Mouse (Mus musculus) frontal cortex, adult 2 months (tissue): ENCODE results near the gene Tm2d3. TPM values are rescaled to one million over a fixed set of nuclear protein-coding genes. Genes with fewer than 3 reads are reported as not detected.
A peak's percentile ranks its signal among the peaks of the same experiment; 100 is the strongest.

Source experiments
- DNase-seq, 2 experiments: peaks; one replicate each; pipeline ENCODE4 v3.0.0; 2022; ENCODE audit warnings: low spot score in 1 of 2; ENCODE audit errors: extremely low spot score in 1 of 2
- polyA plus RNA-seq: library from polyadenylated mRNA; depleted of rRNA; stranded (reverse); fragments of >200 nt; gene quantifications from 2 replicates; pipeline ENCODE4 v1.2.3, GENCODE M21; 2012; rRNA removed

The Tm2d3 gene
- polyA plus RNA-seq, 1 experiment, result 99.7 TPM

DNA sequence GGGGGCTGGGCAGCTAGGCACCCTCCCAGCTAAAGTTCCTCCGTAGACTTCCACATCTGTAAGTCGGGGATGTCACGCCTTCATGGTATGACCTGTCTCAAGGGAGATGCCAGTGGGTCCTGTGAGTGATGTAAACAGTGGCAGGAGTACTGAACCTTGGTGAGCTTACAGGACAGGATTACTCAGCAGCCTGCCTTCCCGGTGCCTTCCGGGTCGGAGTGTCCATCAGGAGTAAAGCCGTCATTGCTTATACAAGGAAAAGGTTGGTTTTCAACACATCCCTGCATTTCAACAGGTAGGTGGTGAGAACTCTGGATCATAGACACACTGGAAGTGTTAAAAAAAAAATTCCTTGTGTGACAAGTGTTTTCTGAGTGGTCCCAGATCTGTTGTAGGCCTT, 11.1 kb downstream of the Tm2d3 start:
- DNase-seq, result no peak

DNA sequence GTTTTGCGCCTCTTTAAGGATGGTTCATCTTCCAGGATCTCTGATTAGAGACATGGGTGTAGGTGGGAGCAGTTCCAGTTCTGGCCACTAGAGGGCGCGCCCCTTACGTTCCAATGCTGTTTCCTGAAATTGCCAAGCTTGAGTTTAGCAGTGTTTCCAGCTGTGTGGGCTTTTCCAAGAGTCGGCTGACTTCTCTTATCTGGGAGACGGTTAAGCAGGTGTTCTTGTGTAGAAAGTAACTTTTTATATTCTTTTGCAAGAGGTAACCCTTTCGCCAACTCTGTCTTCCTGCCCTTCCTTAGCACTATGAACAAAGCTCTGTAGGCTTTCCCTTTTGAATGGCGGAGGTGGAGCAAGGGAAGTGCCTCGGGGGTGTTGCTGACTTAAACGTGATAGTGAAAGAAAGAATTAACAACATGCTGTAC, 13.9 kb downstream of the Tm2d3 start:
- DNase-seq, result peak; percentile 55 to 94

DNA sequence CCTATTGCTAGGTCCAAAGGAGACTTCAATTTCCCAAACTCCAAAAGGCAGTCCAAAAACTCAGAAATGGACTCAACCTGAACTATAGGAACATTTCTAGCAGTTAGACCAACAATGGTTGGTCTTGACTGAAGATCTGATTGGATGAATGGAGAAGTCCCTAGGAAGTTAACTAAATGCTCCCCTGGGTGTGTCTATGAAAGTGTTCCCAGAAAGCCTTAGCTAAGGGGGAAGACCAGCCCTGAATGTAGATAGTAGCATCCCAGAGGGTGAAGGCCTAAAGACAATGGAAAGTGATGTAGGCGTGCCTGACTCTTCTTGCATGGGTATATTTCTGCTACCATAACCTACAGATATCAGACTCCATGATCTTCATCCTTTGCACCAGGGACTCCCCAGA, 17.5 kb downstream of the Tm2d3 start:
- DNase-seq, result no peak

DNA sequence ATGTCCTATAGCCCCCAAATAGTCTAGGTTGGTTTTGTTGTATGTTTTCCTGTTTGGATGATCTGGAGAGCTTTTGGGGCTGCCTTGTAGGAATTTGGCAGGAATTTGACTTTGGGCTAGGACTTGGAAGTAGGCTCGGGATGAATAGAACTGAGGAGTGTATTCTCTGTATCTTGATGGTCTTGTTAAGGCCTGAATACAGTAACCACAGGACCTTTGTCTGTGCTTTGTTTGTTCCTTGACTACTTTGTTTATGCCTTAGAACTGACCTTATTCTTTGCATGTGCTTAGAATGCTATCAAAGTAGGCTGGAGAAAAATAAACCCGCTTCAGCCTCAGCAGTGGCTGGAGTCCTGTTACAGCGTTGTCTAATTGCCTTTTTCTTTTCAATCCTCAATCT, 19.3 kb downstream of the Tm2d3 start:
- DNase-seq, result no peak

DNA sequence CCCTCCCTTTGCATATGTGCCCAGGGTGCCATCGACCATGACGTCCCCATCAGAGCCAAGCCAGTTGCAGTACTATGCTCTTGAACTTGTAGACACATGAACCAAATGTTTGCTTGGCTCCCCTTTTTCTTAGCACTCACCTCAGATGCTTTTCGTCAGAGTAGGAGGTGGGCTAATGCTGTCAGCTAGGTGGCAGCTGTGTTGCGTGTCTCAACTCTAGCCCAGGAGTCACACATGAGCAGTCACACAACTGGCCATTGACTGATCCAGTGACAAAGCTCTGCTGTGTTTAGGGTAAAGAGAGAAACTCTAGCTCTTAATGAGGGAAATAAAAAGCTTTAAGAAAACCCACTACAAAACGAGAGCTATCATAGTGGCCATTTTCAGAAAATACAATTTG, 22.8 kb downstream of the Tm2d3 start:
- DNase-seq, result no peak

DNA sequence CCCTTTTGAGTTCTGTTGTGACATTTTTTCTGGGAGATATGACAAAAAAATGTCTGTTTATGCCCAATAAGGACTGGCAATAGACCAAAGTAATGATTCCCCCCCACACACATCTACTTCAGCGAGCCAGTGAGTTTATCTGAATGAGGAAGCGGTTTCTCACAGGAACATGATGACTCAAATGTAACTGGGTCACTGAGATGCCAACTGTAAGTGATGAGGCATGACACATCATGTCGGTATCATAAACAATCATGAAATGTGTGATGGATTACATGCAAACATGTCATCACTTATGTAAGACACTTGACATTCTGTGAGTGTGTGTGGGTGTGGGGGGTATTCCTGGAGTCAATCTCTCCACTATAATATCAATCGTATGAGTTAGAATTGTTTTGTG, 23.3 kb downstream of the Tm2d3 start:
- peak in 1 of 2 experiments; percentile 11 for DNase-seq

DNA sequence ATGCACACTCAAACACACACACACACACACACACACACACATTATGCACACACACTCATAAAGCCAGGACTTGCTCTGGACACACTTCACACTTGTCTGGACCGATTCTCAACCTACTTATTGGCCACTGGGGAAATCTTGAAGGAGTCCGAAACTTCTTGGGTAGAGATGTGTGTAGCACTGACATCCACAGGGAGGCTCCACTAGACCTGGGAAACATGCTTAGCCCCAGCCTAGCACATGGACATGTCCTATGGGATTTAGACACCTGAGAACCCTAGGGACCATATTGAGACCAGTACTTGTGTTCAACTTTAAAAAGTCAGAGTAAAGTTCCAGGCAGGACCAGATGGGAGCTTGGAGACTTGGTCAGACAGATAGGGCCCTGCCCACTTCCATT, 43.1 kb downstream of the Tm2d3 start:
- peak in 1 of 2 experiments; percentile 20 for DNase-seq

DNA sequence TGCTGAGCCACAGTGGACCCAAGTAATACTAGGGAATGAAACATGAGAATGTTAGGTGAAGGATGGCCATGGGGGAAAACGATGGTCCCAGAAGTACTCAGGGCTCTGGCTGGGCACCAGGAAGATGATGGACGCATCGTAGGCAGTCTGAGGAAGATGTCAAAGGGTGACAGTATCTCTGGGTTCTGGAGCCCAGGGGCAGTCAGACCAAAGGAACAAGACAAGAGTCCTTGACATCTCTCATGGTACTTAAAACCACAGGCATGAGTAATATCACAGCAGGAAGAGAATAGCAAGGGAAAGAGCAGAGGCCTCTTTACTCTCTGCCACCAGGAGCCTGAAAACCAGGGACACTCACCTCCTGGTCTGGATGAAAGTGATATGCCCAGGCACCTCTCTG, 44.3 kb downstream of the Tm2d3 start:
- DNase-seq, result no peak

DNA sequence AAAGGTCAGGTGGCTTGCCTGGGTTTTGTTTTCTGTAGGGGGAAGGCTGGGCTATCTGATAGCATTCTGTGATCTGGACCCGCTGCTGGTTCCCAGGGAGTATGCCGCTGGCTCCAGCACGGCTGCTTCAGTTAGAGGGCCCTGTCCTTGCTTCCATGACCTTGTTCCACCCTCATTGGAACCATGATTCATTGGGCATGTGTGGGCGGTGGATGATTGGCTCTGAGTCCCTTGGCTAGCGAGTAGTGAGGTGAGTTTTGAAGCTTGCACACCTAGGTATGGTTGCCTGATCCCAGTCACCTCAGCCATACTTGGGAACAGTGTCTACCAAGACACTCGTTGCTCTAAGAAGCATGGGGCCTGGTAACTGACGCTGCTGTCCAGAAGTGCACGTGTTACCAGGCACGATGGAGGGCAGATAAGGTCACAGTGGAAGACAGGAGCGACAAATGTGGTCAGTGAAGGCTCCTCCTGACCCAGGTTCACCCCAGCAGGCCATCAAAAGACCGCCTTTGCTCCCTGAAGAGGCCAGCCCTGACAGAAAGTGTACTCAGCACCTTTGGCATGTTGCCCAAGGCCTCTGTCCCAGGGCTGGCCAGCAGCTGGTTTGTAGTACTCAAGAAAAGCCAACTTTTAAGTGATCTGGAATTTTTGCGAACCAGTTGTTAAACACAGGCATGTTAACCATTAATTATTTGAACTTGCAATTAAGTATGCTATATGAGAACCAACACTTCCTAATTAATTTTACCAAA, 46.5 kb downstream of the Tm2d3 start:
- DNase-seq, result no peak

DNA sequence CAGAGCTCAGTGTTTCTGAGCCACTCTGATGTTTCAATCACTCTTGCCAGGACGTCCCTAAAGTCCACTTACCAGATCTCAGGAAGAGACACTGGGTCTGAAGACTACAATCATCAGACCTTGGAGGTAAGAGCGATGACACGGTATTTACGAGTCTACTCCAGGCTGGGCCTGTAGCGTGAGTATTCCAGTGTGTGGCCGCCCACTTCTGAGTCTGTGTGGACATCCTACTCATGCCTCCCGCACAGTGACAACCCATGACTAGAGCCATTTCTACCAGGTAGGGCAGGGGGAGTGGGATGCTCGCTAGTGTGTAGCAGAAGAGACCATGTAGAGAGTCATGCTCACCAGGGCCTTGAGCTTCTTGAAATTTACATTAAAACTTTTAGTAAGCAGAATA, 51.9 kb downstream of the Tm2d3 start:
- DNase-seq, result no peak

DNA sequence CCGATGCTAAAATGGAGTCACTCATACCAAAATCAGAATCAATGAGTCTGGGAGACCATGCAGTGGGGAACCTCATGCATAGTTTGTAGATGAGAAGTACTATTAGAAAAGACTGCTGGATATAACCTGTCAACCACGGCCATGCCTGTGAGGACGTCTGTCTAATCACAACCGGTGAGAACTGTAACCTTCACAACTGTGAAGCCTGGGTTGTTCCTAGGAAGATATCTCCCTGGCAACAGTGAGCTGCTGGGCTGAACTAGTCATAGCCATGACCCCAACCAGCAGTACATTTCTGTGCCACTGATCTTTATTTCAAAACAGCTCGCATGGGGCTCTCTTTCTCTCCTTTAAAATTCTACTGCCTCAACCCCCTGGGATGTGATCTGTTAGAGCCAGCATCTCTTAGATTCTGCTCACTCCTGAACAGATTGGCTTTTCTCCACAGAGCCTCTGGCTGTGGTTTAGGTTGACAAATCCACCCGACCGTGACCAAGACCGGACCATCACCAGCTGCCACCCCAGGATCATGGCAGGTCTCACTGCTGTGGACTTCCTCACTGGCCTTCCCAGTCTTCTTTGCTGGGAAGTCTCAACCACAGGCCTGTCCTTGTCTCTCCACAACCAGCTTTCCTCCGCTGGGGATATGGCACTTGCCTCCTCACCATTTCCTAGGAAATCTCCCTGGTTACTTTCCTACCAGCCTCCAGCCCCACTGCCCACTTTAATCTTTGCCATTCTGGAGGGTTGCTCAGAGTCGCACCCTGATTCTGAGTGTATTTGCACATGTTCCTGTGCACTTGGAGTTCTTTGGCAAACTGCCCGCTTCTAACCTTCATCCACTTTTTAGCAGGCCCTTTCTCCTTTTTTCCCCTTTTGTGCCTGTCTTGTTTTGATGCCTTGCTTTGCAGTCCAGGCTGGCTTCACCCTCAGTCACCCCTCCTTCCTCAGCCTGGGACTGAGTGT, 57.3 kb downstream of the Tm2d3 start:
- DNase-seq, result no peak

Other genes starting within 250 kb of the Tm2d3 start
- 59.8 and 60.7 TPM in 2 replicates for gene Tjp1, start 163.4 kb upstream of the Tm2d3 start, polyA plus RNA-seq
- gene Tarsl2, start 46.3 kb upstream of the Tm2d3 start, polyA plus RNA-seq, result 17.5 and 18.8 TPM in 2 replicates
- 13.7 and 16.8 TPM in 2 replicates for gene Pcsk6, start 170.6 kb downstream of the Tm2d3 start, polyA plus RNA-seq